23 mouse cellular contexts compared by ENCODE assay signal in genomic region chr2:64974549-64974948, GRCm38 (mm10). TPM values are rescaled to one million over a fixed set of nuclear protein-coding genes. Genes with fewer than 3 reads are reported as not detected.
A peak's percentile ranks its signal among the peaks of the same experiment; 100 is the strongest.
DNase-seq lines count a peak whose midpoint lies in the region; ATAC-seq and TF ChIP-seq lines count a peak whose summit lies in the region.
"Had no signal": no experiment of that assay in that cellular context is flagged by ENCODE, and none has a peak within 500 bp of the region (broad histone marks: within the 10 kb centered on the region; RNA-seq: fewer than 3 reads in every experiment).

No protein-coding gene starts in this region.

- no peaks in the 10 kb centered on the region for H3K27me3 ChIP-seq in kidney, embryonic 14.5 days (ENCODE audit: control insufficient read depth, insufficient read depth, low read length)
- H3K27me3 ChIP-seq in liver, embryonic 15.5 days: no peaks in the 10 kb centered on the region
- H3K27me3 ChIP-seq in liver, embryonic 11.5 days (replicated peaks; ENCODE audit: control insufficient read depth, insufficient read depth, low read length): no peaks in the 10 kb centered on the region
- no peaks in the 10 kb centered on the region for H3K27me3 ChIP-seq in intestine, postnatal 0 days (replicated peaks; ENCODE audit: control insufficient read depth, insufficient read depth, low read length)
- H3K27me3 ChIP-seq: embryonic facial prominence, embryonic 13.5 days; neural tube, embryonic 15.5 days had no signal

- no peaks in the 10 kb centered on the region for H3K9me3 ChIP-seq in kidney, embryonic 14.5 days (ENCODE audit: control insufficient read depth, low read length)
- H3K9me3 ChIP-seq in liver, embryonic 15.5 days (replicated peaks): no peaks in the 10 kb centered on the region
- H3K9me3 ChIP-seq in liver, embryonic 11.5 days (ENCODE audit: control insufficient read depth, low read length): no peaks in the 10 kb centered on the region
- H3K9me3 ChIP-seq in intestine, postnatal 0 days (ENCODE audit: control insufficient read depth): no peaks in the 10 kb centered on the region
- H3K9me3 ChIP-seq: embryonic facial prominence, embryonic 13.5 days; neural tube, embryonic 15.5 days had no signal

- H3K36me3 ChIP-seq in kidney, embryonic 14.5 days (ENCODE audit: control insufficient read depth, insufficient read depth, low read length): no peaks in the 10 kb centered on the region
- no peaks in the 10 kb centered on the region for H3K36me3 ChIP-seq in liver, embryonic 15.5 days (replicated peaks)
- H3K36me3 ChIP-seq in liver, embryonic 11.5 days (ENCODE audit: control insufficient read depth, insufficient read depth, low read length): no peaks in the 10 kb centered on the region
- no peaks in the 10 kb centered on the region for H3K36me3 ChIP-seq in intestine, postnatal 0 days (ENCODE audit: control insufficient read depth, insufficient read depth)
- H3K36me3 ChIP-seq: embryonic facial prominence, embryonic 13.5 days; neural tube, embryonic 15.5 days had no signal

- no peak overlapping the region for H3K9ac ChIP-seq in kidney, embryonic 14.5 days (ENCODE audit: low read depth, low read length)
- no peak overlapping the region for H3K9ac ChIP-seq in liver, embryonic 15.5 days
- no peak overlapping the region for H3K9ac ChIP-seq in liver, embryonic 11.5 days (ENCODE audit: low read depth, low read length)
- H3K9ac ChIP-seq in intestine, postnatal 0 days (ENCODE audit: low read depth, low read length): no peak overlapping the region
- H3K9ac ChIP-seq: embryonic facial prominence, embryonic 13.5 days; liver, embryonic 14.5 days; neural tube, embryonic 15.5 days had no signal

- TF ChIP-seq CTCF in intestine, postnatal 0 days (IDR thresholded peaks at IDR 0.05; ENCODE audit: low read depth): no peak

- ATAC-seq in kidney, embryonic 14.5 days (ENCODE audit: low FRiP score, low TSS enrichment): peak; percentile 60; the same call in 1 of the 2 replicates
- peak; percentile 57; the same call in 1 of the 2 replicates for ATAC-seq in liver, embryonic 15.5 days (ENCODE audit: insufficient read depth)
- no peak; the same call in 1 of the 2 replicates for ATAC-seq in liver, embryonic 11.5 days (replicated peaks; ENCODE audit: low FRiP score)
- ATAC-seq in intestine, postnatal 0 days: no peak
- ATAC-seq: forebrain, embryonic 16.5 days; hindbrain, embryonic 16.5 days; lung, postnatal 0 days had no signal

- no peak overlapping the region for H3K27ac ChIP-seq in kidney, embryonic 14.5 days (ENCODE audit: low read depth, low read length)
- H3K27ac ChIP-seq in liver, embryonic 15.5 days (replicated peaks): no peak overlapping the region
- no peak overlapping the region for H3K27ac ChIP-seq in liver, embryonic 11.5 days (ENCODE audit: low read depth, low read length)
- no peak overlapping the region for H3K27ac ChIP-seq in intestine, postnatal 0 days (ENCODE audit: low read depth, low read length)
- H3K27ac ChIP-seq: embryonic facial prominence, embryonic 13.5 days; liver, embryonic 14.5 days; macrophage; neural tube, embryonic 15.5 days had no signal

- H3K4me2 ChIP-seq in kidney, embryonic 14.5 days (replicated peaks; ENCODE audit: low read depth, low read length): no peak overlapping the region
- H3K4me2 ChIP-seq in liver, embryonic 15.5 days: no peak overlapping the region
- H3K4me2 ChIP-seq in liver, embryonic 11.5 days: no peak overlapping the region
- peak overlapping the region; percentile 43 for H3K4me2 ChIP-seq in intestine, postnatal 0 days (replicated peaks; ENCODE audit: low read depth)
- H3K4me2 ChIP-seq: embryonic facial prominence, embryonic 13.5 days; neural tube, embryonic 15.5 days had no signal

- WGBS in kidney, embryonic 14.5 days: 21% methylated on average over 2 of the region's 2 CpGs
- WGBS in liver, embryonic 15.5 days (ENCODE audit: insufficient replicate concordance): 48% methylated on average over 2 of the region's 2 CpGs
- 61% methylated on average over 2 of the region's 2 CpGs for WGBS in liver, embryonic 11.5 days
- 38% methylated on average over 2 of the region's 2 CpGs for WGBS in intestine, postnatal 0 days

- H3K4me3 ChIP-seq in kidney, embryonic 14.5 days (ENCODE audit: low read length): no peak overlapping the region
- H3K4me3 ChIP-seq in liver, embryonic 15.5 days (replicated peaks): no peak overlapping the region
- H3K4me3 ChIP-seq in liver, embryonic 11.5 days (ENCODE audit: low read depth, low read length): no peak overlapping the region
- peak overlapping the region; percentile 2; the same call in 1 of the 2 replicates for H3K4me3 ChIP-seq in intestine, postnatal 0 days (ENCODE audit: low read depth, low read length)
- H3K4me3 ChIP-seq: embryonic facial prominence, embryonic 13.5 days; erythroblast, embryonic 14.5 days; neural tube, embryonic 15.5 days had no signal

- DNase-seq in kidney, adult 8-10 months: no peak
- DNase-seq in liver, embryonic 11.5 days (ENCODE audit: low spot score): no peak
- DNase-seq in adrenal gland, postnatal 25 days: no peak
- DNase-seq: adrenal gland, postnatal 36 days; B cell, adult 2 months; cerebellum, adult 18-20 months; cerebellum, postnatal 10 days; layer of hippocampus, postnatal 36 days; midbrain, embryonic 14.5 days; retina, postnatal 1 day; right cerebral cortex, postnatal 14 days had no signal

- H3K4me1 ChIP-seq in kidney, embryonic 14.5 days (ENCODE audit: control insufficient read depth, insufficient read depth, low read length): peaks cover 10% of the 10 kb centered on the region
- H3K4me1 ChIP-seq in liver, embryonic 15.5 days (replicated peaks): no peaks in the 10 kb centered on the region; the same call in 1 of the 2 replicates
- H3K4me1 ChIP-seq in liver, embryonic 11.5 days (replicated peaks; ENCODE audit: control insufficient read depth, insufficient read depth, low read length): no peaks in the 10 kb centered on the region; the same call in 1 of the 2 replicates
- H3K4me1 ChIP-seq in intestine, postnatal 0 days (replicated peaks; ENCODE audit: control insufficient read depth, insufficient read depth, low read length): no peaks in the 10 kb centered on the region

RNA-seq across cellular contexts. Expression of gene Grb14, which starts 50.2 kb away (rescaled TPM):
- polyA plus RNA-seq in kidney, embryonic 14.5 days (2014; fragmentation: Nextera tagmentation; extraction: Ambion mirVana): 23.9 and 32.4 TPM in 2 replicates
- 8.0 and 9.2 TPM in 2 replicates for polyA plus RNA-seq in liver, embryonic 15.5 days (2015; fragmentation: Nextera tagmentation; extraction: Ambion mirVana)
- 7.7 and 8.1 TPM in 2 replicates for polyA plus RNA-seq in liver, embryonic 11.5 days (2014; fragmentation: Nextera tagmentation; extraction: Ambion mirVana)
- polyA plus RNA-seq in intestine, postnatal 0 days (2015; fragmentation: Nextera tagmentation; extraction: Ambion mirVana): 7.5 and 8.5 TPM in 2 replicates
- 19.7 and 27.5 TPM in 2 replicates for total RNA-seq in adrenal gland, postnatal 25 days (2021)
- total RNA-seq: megakaryocyte-erythroid progenitor cell, adult 5-6 weeks had no signal
- polyA plus RNA-seq: macrophage had no signal

Comparison
In these comparisons a context has a peak if more than half of its experiments do, and no peak if none do; other contexts are left out.
1. ATAC-seq: peak in kidney, embryonic 14.5 days (single experiment) and liver, embryonic 15.5 days (single experiment); none in liver, embryonic 11.5 days (single experiment) and intestine, postnatal 0 days (single experiment).